Mouse (Mus musculus) left cerebral cortex, adult 8-10 months (tissue): Measurements from ENCODE around the gene Clptm1. TPM values are rescaled to one million over a fixed set of nuclear protein-coding genes. Genes with fewer than 3 reads are reported as not detected.

Source experiments
- DNase-seq, 2 experiments: peaks; one replicate each; pipeline ENCODE4 v3.0.0; 2022; ENCODE audit warnings: low spot score in 2 of 2
- total RNA-seq, 4 experiments: library from RNA; stranded (reverse); gene quantifications; 2 replicates each; pipeline ENCODE4 v1.2.4; 2022

Gene Clptm1
- total RNA-seq, 4 experiments from 2014 or later, result 145 to 171 (median 154) TPM

GRCm38 (mm10) chr7:19664455-19664954 lies 328 bp downstream of the Clptm1 start:
- peak in 1 of 2 experiments; percentile 21 for DNase-seq

- DNase-seq, result peak in 1 of 2 experiments; percentile 25
Observed at GRCm38 (mm10) chr7:19663940-19664339, 893 bp downstream of the Clptm1 start.

GRCm38 (mm10) chr7:19652614-19653013 lies 12.2 kb downstream of the Clptm1 start:
- no peak for DNase-seq

DNA sequence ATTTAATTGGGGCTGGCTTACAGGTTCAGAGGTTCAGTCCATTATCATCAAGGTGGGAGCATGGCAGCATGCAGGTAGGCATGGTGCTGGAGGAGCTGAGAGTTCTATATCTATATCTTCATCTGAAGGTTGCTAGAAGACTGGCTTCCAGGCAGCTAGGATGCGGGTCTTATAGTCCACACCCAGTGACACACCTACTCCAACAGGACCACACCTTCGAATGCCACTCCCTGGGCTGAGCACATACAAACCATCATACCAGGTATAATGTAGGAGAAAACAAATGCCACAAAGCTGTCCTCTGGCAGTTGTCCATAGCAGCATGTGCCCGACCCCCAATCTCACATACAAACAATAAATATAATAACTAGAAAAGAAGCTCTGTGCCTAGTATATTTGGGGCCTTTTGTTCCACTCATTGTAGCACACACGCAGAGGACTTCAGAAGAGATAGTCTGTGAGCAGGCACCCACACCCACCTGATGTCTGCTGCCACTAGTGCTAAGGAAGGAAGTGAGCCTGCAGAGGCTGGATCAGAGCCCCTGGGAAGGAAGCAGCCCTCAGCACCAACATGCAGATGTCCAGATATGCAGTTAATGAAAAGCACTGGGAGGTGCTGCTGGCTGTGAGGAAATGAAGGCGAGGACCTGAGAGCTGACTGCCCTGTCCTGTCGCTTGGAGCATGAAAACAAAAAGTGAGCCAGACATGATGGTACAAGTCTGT lies 13.6 kb downstream of the Clptm1 start:
- DNase-seq, result no peak

- no peak for DNase-seq
Observed at GRCm38 (mm10) chr7:19641223-19641622, 23.6 kb downstream of the Clptm1 start.

- DNase-seq, result no peak
Observed at GRCm38 (mm10) chr7:19635074-19635827, 29.6 kb downstream of the Clptm1 start.

DNA sequence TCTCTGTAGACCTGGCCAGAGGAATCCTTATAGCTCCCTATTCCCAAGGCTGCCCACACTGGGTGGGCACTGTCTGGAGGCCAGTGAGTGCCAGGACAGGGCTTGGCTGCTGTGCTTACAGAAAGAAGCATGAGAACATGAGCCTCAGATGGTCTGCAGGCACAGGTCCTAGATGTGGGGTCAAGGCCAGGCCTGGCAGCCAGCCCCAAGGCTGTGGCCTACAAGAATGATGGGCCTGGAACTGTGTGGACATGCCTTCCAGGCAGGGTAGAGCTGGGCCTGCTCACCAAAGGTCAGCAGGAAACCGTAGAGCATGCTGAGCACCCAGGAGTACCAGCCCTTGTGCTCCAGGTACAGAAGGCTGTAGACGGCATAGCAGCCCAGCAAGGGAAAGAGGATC lies 30.2 kb downstream of the Clptm1 start:
- no peak for DNase-seq

DNA sequence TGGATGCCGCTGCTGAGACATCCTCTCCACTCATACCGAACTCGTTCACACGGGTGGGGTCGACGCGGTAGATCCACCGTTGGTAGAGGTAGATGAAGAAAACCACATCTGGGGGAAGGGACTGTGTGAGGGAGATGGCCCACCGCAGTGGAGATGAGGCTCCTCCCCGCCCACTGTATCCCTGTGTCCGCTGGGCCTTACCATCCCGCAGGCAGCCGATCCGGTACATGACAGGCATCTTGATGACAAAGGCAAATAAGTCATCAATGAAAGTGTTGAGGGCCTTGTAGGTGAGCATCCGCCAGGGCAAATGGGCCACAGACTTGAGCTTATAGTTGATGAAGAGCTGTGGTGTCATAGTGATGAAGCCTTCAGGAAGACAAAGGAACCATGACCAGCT lies 31.0 kb downstream of the Clptm1 start:
- no peak for DNase-seq

- DNase-seq, result no peak
Observed at GRCm38 (mm10) chr7:19633197-19633596, 31.6 kb downstream of the Clptm1 start.

- no peak for DNase-seq
Observed at GRCm38 (mm10) chr7:19632720-19633119, 32.1 kb downstream of the Clptm1 start.

DNA sequence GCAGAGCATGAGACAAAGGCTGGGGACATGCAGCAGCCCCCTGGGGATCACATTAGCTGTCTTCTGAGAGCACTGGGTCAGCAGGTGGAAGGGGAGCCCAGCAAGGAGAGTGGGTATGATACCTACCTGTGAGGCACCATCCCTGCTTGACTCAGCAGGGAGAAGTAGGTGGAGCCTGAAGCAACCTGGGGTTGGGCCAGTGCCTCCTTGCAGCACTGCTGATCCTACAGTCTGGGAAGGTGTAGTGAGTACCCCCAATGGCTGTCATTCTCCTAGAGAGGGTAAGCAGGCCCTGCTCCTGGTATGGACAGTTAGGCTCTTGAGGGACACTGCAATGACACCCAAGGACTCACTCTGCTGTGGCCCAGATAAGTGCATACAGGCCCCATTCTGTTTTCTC lies 32.6 kb downstream of the Clptm1 start:
- no peak for DNase-seq

- DNase-seq, result peak; percentile 78 to 81
Observed at GRCm38 (mm10) chr7:19629361-19629734, 35.5 kb downstream of the Clptm1 start, which contains the start of gene Relb. Gene Relb (minus strand): TSS chr7:19629438.

- peak; percentile 81 to 90 for DNase-seq
Observed at GRCm38 (mm10) chr7:19628536-19629360, 36.1 kb downstream of the Clptm1 start.

DNA sequence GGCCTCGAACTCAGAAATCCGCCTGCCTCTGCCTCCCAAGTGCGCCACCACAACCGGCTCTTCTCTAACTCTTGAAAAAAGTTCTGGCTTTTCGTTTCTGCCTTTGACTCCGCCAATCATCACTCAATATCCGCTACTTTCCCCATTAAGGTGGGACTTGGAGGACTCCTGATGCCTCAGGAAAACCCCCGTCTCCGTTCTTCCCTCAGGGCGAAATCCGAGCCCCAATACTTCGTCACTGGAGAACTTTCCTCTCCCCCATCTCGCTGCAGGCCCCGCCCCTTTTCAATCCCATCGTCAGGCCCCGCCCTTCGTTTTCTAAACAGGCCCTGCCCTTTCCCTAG lies 36.7 kb downstream of the Clptm1 start:
- DNase-seq, result no peak

- DNase-seq, result no peak
Observed at GRCm38 (mm10) chr7:19627721-19628120, 37.1 kb downstream of the Clptm1 start.

GRCm38 (mm10) chr7:19623433-19623832 lies 41.4 kb downstream of the Clptm1 start:
- DNase-seq, result no peak

DNA sequence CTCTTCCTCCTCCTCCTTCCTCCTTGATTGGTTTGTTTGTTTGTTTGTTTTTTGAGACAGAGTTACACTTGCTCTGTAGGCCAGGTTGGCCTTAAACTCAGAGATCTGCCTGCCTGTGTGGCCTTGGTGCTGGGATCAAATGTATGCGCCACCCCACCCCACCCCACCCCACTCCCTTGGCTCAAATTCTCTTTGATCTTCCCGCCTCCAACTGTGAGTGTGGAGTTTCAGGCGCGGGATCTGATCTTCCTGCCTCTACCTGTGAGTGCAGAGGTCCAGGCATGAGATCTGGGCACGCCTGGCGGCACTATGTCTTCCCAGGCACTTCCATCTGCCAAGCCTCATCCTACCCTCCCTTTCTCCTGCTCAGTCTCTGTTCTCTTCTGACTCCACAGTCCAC lies 42.6 kb downstream of the Clptm1 start:
- DNase-seq, result no peak

- DNase-seq, result peak in 1 of 2 experiments; percentile 61
Observed at GRCm38 (mm10) chr7:19620811-19621210, 44.0 kb downstream of the Clptm1 start.

DNA sequence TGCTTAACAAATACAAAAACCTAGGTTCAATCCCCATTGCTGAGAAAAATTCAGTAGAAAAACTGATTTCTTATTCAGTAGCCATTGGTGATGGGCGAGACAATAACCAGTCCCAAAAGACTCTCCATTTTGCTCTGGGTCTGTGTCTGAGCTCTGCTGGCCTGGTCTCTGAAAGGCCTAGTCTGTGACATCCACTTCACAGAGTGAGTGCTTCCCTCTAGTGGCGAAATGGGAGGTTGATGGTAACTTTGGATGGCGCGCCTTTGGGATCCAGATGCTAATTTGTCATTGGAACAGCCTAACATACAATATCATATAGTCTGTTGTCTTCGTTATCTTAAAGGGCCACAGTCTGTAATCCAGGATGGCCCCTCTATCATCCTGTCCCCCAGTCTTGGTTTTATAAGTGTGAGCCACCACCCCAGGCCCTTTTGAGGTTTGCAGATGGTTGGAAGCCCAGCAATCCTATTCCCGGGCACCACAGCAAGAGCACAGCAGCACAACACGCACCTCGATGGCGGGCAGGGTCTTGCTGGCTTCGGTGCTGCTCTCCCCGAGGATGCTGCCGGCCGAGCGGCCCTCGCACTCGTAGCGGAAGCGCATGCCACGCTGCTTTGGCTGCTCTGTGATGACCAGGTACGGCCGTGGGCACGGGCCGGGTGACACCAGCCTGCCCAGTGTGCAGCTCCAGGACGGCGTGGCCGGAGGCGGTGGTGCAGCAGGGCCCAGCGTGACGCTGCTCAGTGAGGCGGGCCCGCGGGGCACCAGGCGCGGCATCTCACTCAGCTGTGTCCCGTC lies 45.6 kb downstream of the Clptm1 start:
- DNase-seq, result peak; percentile 53 to 65

GRCm38 (mm10) chr7:19615036-19615577 lies 49.7 kb downstream of the Clptm1 start:
- no peak for DNase-seq

DNA sequence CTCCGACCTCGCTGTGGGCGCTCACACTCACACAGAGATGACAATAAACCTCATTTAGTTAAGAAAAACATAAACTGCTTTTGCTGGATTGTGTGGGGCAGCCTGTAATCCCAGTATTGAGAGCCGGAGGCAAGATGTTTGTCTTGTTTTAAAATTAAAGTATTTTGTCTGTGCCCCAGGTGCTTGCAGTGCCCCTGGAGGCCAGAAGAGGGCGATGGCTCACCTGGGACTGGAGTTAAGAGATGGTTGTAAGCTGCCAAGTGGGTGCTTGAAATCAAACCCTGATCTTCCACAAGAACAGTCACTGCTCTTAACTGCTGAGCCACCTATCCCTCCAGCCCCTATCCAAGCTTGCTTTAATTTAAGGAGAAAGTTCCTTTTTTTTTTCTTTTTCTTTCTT lies 53.9 kb downstream of the Clptm1 start:
- no peak for DNase-seq
